Mouse (Mus musculus): ENCODE measurements around the gene Anxa5. TPM values are rescaled to one million over a fixed set of nuclear protein-coding genes. Genes with fewer than 3 reads are reported as not detected.

Gene Anxa5
- polyA plus RNA-seq, 1 experiment from 2014 or later, result 106 TPM

GRCm38 (mm10) chr3:36496746-36497145 is 21.1 kb upstream of the Anxa5 start:
- Histone ChIP-seq H3K9me3 (no peaks in the 10 kb centered on the region), H3K4me1 (peaks cover 12% of the 10 kb centered on the region), H3K27me3 (ENCODE audit: poor library complexity, severe bottlenecking) (peaks cover 9% of the 10 kb centered on the region), H3K36me3 (replicated peaks) (no peaks in the 10 kb centered on the region), H3K27ac (no peak overlapping the region), H3K4me3 (no peak overlapping the region)
- WGBS, result 18% methylated on average over 14 of the region's 14 CpGs
- peak; percentile 70 for DNase-seq (ENCODE audit: extremely low spot score, low spot score)

GRCm38 (mm10) chr3:36496273-36496672 is 20.6 kb upstream of the Anxa5 start:
- Histone ChIP-seq H3K27me3 (ENCODE audit: poor library complexity, severe bottlenecking) (peaks cover 9% of the 10 kb centered on the region), H3K9me3 (no peaks in the 10 kb centered on the region), H3K4me1 (peaks cover 12% of the 10 kb centered on the region), H3K4me3 (no peak overlapping the region), H3K36me3 (replicated peaks) (no peaks in the 10 kb centered on the region), H3K27ac (no peak overlapping the region)
- DNase-seq (ENCODE audit: extremely low spot score, low spot score), result no peak
- WGBS, result 88% methylated on average over 9 of the region's 9 CpGs

- H3K4me1 ChIP-seq, result peaks cover 12% of the 10 kb centered on the region
- H3K36me3 ChIP-seq (replicated peaks), result no peaks in the 10 kb centered on the region
- no peak overlapping the region for H3K4me3 ChIP-seq
- H3K27me3 ChIP-seq (ENCODE audit: poor library complexity, severe bottlenecking), result peaks cover 9% of the 10 kb centered on the region
- whole genome bisulfite sequencing, result 7% methylated on average over 6 of the region's 6 CpGs
- H3K9me3 ChIP-seq, result no peaks in the 10 kb centered on the region
- H3K27ac ChIP-seq, result no peak overlapping the region
- peak; percentile 84 for DNase-seq (ENCODE audit: extremely low spot score, low spot score)
Measured at GRCm38 (mm10) chr3:36495436-36495835, 19.7 kb upstream of the Anxa5 start.

- H3K36me3 ChIP-seq (replicated peaks), result no peaks in the 10 kb centered on the region
- H3K9me3 ChIP-seq, result no peaks in the 10 kb centered on the region
- peaks cover 12% of the 10 kb centered on the region for H3K4me1 ChIP-seq
- WGBS, result 81% methylated on average over 2 of the region's 2 CpGs
- peaks cover 9% of the 10 kb centered on the region for H3K27me3 ChIP-seq (ENCODE audit: poor library complexity, severe bottlenecking)
- no peak overlapping the region for H3K4me3 ChIP-seq
- DNase-seq (ENCODE audit: extremely low spot score, low spot score), result no peak
- no peak overlapping the region for H3K27ac ChIP-seq
Measured at GRCm38 (mm10) chr3:36494613-36495012, 18.9 kb upstream of the Anxa5 start.

- Histone ChIP-seq H3K27me3 (ENCODE audit: poor library complexity, severe bottlenecking) (peaks cover 9% of the 10 kb centered on the region), H3K4me1 (peaks cover 12% of the 10 kb centered on the region), H3K9me3 (no peaks in the 10 kb centered on the region), H3K36me3 (replicated peaks) (no peaks in the 10 kb centered on the region), H3K4me3 (no peak overlapping the region), H3K27ac (no peak overlapping the region)
- DNase-seq (ENCODE audit: extremely low spot score, low spot score), result no peak
- 85% methylated on average over 6 of the region's 6 CpGs for WGBS
Measured at GRCm38 (mm10) chr3:36493641-36494283, 18.1 kb upstream of the Anxa5 start.

- H3K27me3 ChIP-seq (ENCODE audit: poor library complexity, severe bottlenecking), result peaks cover 9% of the 10 kb centered on the region
- H3K9me3 ChIP-seq, result no peaks in the 10 kb centered on the region
- no peaks in the 10 kb centered on the region for H3K36me3 ChIP-seq (replicated peaks)
- 87% methylated on average over 9 of the region's 9 CpGs for WGBS
- peaks cover 12% of the 10 kb centered on the region for H3K4me1 ChIP-seq
- no peak overlapping the region for H3K4me3 ChIP-seq
- DNase-seq (ENCODE audit: extremely low spot score, low spot score), result no peak
- no peak overlapping the region for H3K27ac ChIP-seq
Measured at GRCm38 (mm10) chr3:36492716-36493391, 17.2 kb upstream of the Anxa5 start.

- Histone ChIP-seq H3K36me3 (replicated peaks) (no peaks in the 10 kb centered on the region), H3K4me3 (no peak overlapping the region), H3K27ac (no peak overlapping the region), H3K4me1 (peaks cover 10% of the 10 kb centered on the region), H3K9me3 (no peaks in the 10 kb centered on the region), H3K27me3 (ENCODE audit: poor library complexity, severe bottlenecking) (peaks cover 8% of the 10 kb centered on the region)
- no peak for DNase-seq (ENCODE audit: extremely low spot score, low spot score)
- WGBS, result 94% methylated on average over 5 of the region's 5 CpGs
Measured at GRCm38 (mm10) chr3:36491535-36491934, 15.8 kb upstream of the Anxa5 start.

- no peaks in the 10 kb centered on the region for H3K36me3 ChIP-seq (replicated peaks)
Measured at GRCm38 (mm10) chr3:36489590-36489910, 13.9 kb upstream of the Anxa5 start.

GRCm38 (mm10) chr3:36488899-36489589 is 13.3 kb upstream of the Anxa5 start:
- Histone ChIP-seq H3K36me3 (replicated peaks) (no peaks in the 10 kb centered on the region), H3K4me3 (no peak overlapping the region), H3K4me1 (peaks cover 7% of the 10 kb centered on the region; the same call in 1 of the 2 replicates), H3K27me3 (ENCODE audit: poor library complexity, severe bottlenecking) (no peaks in the 10 kb centered on the region), H3K9me3 (no peaks in the 10 kb centered on the region), H3K27ac (no peak overlapping the region)
- WGBS, result 88% methylated on average over 6 of the region's 6 CpGs
- no peak for DNase-seq (ENCODE audit: extremely low spot score, low spot score)

More at GRCm38 (mm10) chr3:36489590-36489910, 13.9 kb upstream of the Anxa5 start:
- WGBS, result 96% methylated on average over 1 of the region's 1 CpGs
- H3K4me3 ChIP-seq, result no peak overlapping the region
- H3K27me3 ChIP-seq (ENCODE audit: poor library complexity, severe bottlenecking), result no peaks in the 10 kb centered on the region
- no peak overlapping the region for H3K27ac ChIP-seq
- H3K9me3 ChIP-seq, result no peaks in the 10 kb centered on the region
- peaks cover 7% of the 10 kb centered on the region; the same call in 1 of the 2 replicates for H3K4me1 ChIP-seq
- DNase-seq (ENCODE audit: extremely low spot score, low spot score), result no peak

- Histone ChIP-seq H3K9me3 (no peaks in the 10 kb centered on the region), H3K27me3 (ENCODE audit: poor library complexity, severe bottlenecking) (no peaks in the 10 kb centered on the region), H3K27ac (no peak overlapping the region), H3K36me3 (replicated peaks) (no peaks in the 10 kb centered on the region), H3K4me1 (peaks cover 7% of the 10 kb centered on the region; the same call in 1 of the 2 replicates), H3K4me3 (no peak overlapping the region)
- no peak for DNase-seq (ENCODE audit: extremely low spot score, low spot score)
- 72% methylated on average over 1 of the region's 1 CpGs for WGBS
Measured at GRCm38 (mm10) chr3:36488367-36488766, 12.7 kb upstream of the Anxa5 start.

GRCm38 (mm10) chr3:36486881-36487280 is 11.2 kb upstream of the Anxa5 start:
- no peak overlapping the region for H3K4me3 ChIP-seq
- DNase-seq (ENCODE audit: extremely low spot score, low spot score), result no peak
- H3K9me3 ChIP-seq, result no peaks in the 10 kb centered on the region
- H3K27me3 ChIP-seq (ENCODE audit: poor library complexity, severe bottlenecking), result no peaks in the 10 kb centered on the region
- H3K4me1 ChIP-seq, result peaks cover 19% of the 10 kb centered on the region
- H3K27ac ChIP-seq, result no peak overlapping the region
- H3K36me3 ChIP-seq (replicated peaks), result no peaks in the 10 kb centered on the region
- 91% methylated on average over 6 of the region's 6 CpGs for WGBS

GRCm38 (mm10) chr3:36486176-36486575 is 10.5 kb upstream of the Anxa5 start:
- H3K4me3 ChIP-seq, result no peak overlapping the region
- no peaks in the 10 kb centered on the region for H3K9me3 ChIP-seq
- H3K4me1 ChIP-seq, result peaks cover 26% of the 10 kb centered on the region
- 57% methylated on average over 6 of the region's 6 CpGs for WGBS
- DNase-seq (ENCODE audit: extremely low spot score, low spot score), result no peak
- no peaks in the 10 kb centered on the region for H3K36me3 ChIP-seq (replicated peaks)
- no peak overlapping the region for H3K27ac ChIP-seq
- H3K27me3 ChIP-seq (ENCODE audit: poor library complexity, severe bottlenecking), result no peaks in the 10 kb centered on the region

GRCm38 (mm10) chr3:36484292-36484691 is 8.6 kb upstream of the Anxa5 start:
- Histone ChIP-seq H3K4me3 (no peak overlapping the region), H3K4me1 (peaks cover 43% of the 10 kb centered on the region), H3K9me3 (no peaks in the 10 kb centered on the region), H3K36me3 (replicated peaks) (no peaks in the 10 kb centered on the region), H3K27me3 (ENCODE audit: poor library complexity, severe bottlenecking) (no peaks in the 10 kb centered on the region), H3K27ac (no peak overlapping the region)
- DNase-seq (ENCODE audit: extremely low spot score, low spot score), result no peak
- 91% methylated on average over 4 of the region's 4 CpGs for WGBS

Data from forebrain, embryonic 10.5 days (tissue).